Mouse (Mus musculus) heart, postnatal 0 days (tissue): ENCODE results near the gene Gpr31b.
A peak's percentile ranks its signal among the peaks of the same experiment; 100 is the strongest.

Experiments
- CTCF ChIP-seq: IDR thresholded peaks from 2 replicates; pipeline ENCODE4 v1.5.1; 2016; ENCODE audit warnings: antibody characterized with exemption, control low read depth, low read depth
- EP300 ChIP-seq: IDR thresholded peaks from 2 replicates; pipeline ENCODE4 v1.6.1; 2016; ENCODE audit warnings: antibody characterized with exemption, low read depth

GRCm38 (mm10) chr17:13007730-13008425, 44.2 kb downstream of the Gpr31b start:
- TF ChIP-seq CTCF = no peak
- peak; percentile 82; the same call in 1 of the 2 replicates for TF ChIP-seq EP300
